Mouse (Mus musculus): ENCODE data around the gene Cryba2. TPM values are rescaled to one million over a fixed set of nuclear protein-coding genes. Genes with fewer than 3 reads are reported as not detected.

The Cryba2 gene
- polyA plus RNA-seq, 1 experiment from 2014 or later = not detected

DNA sequence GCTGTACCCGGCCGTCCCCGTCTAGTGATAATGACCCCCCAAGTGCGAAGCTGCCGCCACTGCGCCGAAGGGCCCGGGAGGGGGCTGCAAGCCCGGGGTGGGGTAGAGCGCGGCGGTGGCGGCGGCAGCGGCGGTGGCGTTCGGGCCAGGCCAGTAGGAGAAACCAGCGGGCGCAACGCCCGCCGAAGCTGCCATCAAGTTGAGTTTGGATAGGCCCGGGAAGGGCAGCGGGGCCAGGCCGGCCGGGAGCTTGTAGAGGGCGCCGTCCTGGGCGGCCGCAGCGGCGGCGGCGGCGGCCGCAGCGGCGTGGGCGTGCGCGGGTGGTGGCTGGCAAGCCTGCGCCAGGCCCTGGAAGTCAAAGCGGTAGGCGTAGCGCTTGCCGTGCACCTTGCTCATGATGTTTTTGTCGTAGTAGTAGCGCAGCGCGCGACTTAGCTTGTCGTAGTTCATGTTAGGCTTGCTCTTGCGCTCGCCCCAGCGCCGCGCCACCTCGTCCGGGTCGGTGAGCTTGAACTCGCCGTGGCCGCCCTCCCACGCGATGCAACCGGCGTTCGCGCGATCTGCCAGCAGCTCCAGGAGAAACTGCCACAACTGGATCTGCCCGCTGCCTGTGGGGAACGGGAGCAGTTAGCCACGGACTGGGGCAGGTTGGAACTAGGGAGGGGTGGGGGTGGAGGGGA is 10.7 kb downstream of the Cryba2 start:
- Histone ChIP-seq H3K4me1 (peaks cover 28% of the 10 kb centered on the region), H3K9ac (replicated peaks) (peak overlapping the region; percentile 50), H3K27ac (replicated peaks) (no peak overlapping the region), H3K4me2 (replicated peaks) (peak overlapping the region; percentile 62), H3K27me3 (peaks cover 92% of the 10 kb centered on the region), H3K36me3 (no peaks in the 10 kb centered on the region), H3K4me3 (peak overlapping the region; percentile 42), H3K9me3 (no peaks in the 10 kb centered on the region)
- ATAC-seq (ENCODE audit: low FRiP score, low read depth) = 0 out of 2 replicates have a peak, but pooled peaks have one; percentile 47
- WGBS = under 1% methylated on average over 67 of the region's 74 CpGs

DNA sequence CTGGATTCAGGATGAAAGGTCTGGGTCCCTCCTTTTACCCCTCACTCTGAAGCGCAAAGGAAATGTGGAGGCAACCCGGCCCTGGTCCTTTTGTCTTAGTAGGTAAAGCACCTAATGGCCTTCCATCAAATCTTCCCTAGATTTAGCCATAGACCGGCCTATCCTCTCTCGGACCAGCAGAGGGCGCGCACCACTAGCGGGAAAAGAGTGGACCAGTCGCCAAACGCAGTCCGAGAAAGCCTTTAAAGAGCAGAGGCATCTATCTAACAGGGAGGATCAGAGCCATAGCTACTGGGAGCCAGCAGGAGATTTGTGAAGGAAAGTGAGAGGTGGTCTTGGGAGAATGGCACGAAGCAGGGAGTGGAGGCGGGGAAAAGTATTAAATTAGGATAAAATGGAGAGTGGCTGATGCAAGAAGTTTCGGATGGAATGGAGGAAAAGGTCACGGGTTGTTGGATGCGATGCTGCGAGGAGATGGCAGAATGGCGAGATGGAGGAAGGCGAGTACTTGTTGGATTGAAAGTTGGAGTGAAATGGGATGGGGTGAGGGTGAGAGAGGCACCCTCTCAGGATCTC is 12.1 kb downstream of the Cryba2 start:
- Histone ChIP-seq H3K4me2 (replicated peaks) (peak overlapping the region; percentile 19; the same call in 1 of the 2 replicates), H3K9me3 (no peaks in the 10 kb centered on the region), H3K9ac (replicated peaks) (no peak overlapping the region), H3K27ac (replicated peaks) (no peak overlapping the region), H3K4me1 (peaks cover 28% of the 10 kb centered on the region), H3K27me3 (peaks cover 78% of the 10 kb centered on the region), H3K4me3 (no peak overlapping the region), H3K36me3 (no peaks in the 10 kb centered on the region)
- WGBS = under 1% methylated on average over 18 of the region's 18 CpGs
- no peak for ATAC-seq (ENCODE audit: low FRiP score, low read depth)

DNA sequence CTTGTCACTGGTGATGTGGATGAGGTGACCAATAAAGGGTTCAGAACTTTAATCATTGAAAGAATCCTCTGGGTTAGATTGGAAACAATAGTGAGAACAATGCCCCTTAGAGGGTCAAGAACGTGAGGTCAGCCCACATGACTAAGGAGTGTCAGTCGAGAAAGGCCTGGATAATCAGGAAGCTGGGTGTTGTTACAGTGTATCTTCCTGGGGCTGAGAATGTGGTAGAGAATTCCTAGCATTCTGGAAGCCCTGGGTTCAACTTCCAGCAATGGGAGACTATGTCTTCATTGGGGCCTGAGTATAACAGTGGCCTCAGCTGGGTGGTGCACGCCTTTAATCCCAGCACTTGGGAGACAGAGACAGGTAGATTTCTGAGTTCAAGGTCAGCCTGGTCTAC is 15.7 kb downstream of the Cryba2 start:
- H3K4me2 ChIP-seq (replicated peaks) = no peak overlapping the region
- 67% methylated on average over 3 of the region's 3 CpGs for WGBS
- no peaks in the 10 kb centered on the region for H3K9me3 ChIP-seq
- H3K27ac ChIP-seq (replicated peaks) = no peak overlapping the region
- no peak overlapping the region for H3K4me3 ChIP-seq
- H3K36me3 ChIP-seq = no peaks in the 10 kb centered on the region
- no peak for ATAC-seq (ENCODE audit: low FRiP score, low read depth)
- no peak overlapping the region for H3K9ac ChIP-seq (replicated peaks)
- H3K4me1 ChIP-seq = peaks cover 6% of the 10 kb centered on the region
- H3K27me3 ChIP-seq = peaks cover 45% of the 10 kb centered on the region

DNA sequence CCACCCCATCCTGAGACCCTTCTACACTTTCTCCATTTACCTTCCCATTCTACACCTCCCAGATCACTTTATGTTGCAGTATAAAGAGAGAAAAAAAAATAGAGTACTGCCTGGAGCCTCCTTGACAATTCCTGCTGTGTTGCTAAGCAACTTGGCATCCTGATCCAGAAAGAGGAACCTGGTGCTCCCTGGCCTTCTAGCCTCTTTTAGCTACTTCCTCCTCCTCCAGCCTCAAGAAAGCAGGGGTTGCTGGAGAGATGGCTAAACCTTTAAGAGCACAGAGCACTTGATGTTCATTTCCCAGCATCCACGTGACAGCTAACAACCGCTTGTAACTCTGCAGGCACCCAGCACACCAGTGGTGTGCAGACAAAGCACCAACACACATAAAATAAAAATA is 20.7 kb downstream of the Cryba2 start:
- Histone ChIP-seq H3K4me3 (no peak overlapping the region), H3K9ac (replicated peaks) (no peak overlapping the region), H3K27me3 (peaks cover 3% of the 10 kb centered on the region; the same call in 1 of the 2 replicates), H3K4me2 (replicated peaks) (no peak overlapping the region), H3K27ac (replicated peaks) (no peak overlapping the region), H3K4me1 (no peaks in the 10 kb centered on the region), H3K36me3 (no peaks in the 10 kb centered on the region), H3K9me3 (no peaks in the 10 kb centered on the region)
- no peak for ATAC-seq (ENCODE audit: low FRiP score, low read depth)
- 56% methylated on average over 2 of the region's 2 CpGs for WGBS

DNA sequence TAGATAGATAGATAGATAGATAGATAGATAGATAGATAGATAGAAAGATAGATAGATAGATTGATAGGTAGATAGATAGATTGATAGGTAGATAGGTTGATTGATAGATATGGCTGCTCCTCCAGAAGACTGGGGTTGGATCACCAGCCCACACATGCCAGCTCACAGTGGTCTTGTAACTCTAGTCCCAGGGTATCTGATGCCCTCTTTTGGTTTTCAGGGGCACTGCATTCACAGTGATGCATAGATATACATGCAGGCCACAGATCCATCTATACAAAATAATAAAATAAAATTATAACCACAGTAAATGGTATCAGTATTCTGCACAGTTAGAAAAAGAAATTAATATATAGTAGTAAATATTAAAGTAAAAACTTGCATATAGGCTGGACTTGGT is 31.2 kb downstream of the Cryba2 start:
- H3K27me3 ChIP-seq = peaks cover 23% of the 10 kb centered on the region
- H3K4me1 ChIP-seq = peaks cover 27% of the 10 kb centered on the region
- H3K9ac ChIP-seq (replicated peaks) = no peak overlapping the region
- no peaks in the 10 kb centered on the region for H3K9me3 ChIP-seq
- H3K27ac ChIP-seq (replicated peaks) = no peak overlapping the region
- H3K36me3 ChIP-seq = no peaks in the 10 kb centered on the region
- ATAC-seq (ENCODE audit: low FRiP score, low read depth) = no peak
- no peak overlapping the region for H3K4me2 ChIP-seq (replicated peaks)
- H3K4me3 ChIP-seq = no peak overlapping the region

DNA sequence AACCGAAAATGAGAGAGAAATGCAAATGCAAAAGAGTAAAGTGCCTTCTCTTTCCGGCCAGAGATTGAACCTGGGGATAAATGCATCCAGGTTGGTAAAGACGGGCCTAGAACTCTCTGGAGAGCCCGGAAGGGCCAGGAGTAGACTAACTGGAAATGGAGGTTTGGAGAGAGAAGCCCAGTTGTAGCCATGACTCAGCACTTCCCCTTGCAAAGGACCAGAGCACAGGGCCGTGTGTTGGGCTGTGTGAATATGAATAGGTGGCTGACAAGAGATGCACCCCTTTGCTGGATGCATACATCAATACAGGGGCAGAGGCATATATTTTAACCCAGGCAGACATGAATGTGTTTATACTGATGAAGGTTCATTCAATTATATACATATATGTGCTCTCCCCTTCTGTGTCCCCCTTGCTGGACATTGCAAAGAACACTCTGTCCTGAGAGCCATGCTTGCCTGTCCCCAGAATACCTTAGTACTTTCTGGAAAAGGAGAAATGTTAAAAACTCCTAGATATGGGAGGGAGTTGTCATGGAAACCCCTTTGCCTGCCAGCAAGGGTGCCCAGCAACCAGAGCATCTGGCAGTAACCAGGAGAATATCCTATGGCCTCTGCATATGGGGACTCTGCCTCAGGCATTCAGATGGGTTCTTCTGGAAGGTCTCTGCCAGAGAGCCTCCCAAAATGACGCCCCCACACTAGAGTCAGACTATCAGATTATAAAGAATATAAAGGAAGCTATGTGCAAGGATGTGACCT is 33.5 kb downstream of the Cryba2 start:
- H3K36me3 ChIP-seq = no peaks in the 10 kb centered on the region
- 40% methylated on average over 6 of the region's 6 CpGs for WGBS
- peaks cover 45% of the 10 kb centered on the region for H3K4me1 ChIP-seq
- H3K27ac ChIP-seq (replicated peaks) = no peak overlapping the region; the same call in 1 of the 2 replicates
- ATAC-seq (ENCODE audit: low FRiP score, low read depth) = no peak
- H3K4me2 ChIP-seq (replicated peaks) = peak overlapping the region; percentile 96
- peak overlapping the region; percentile 87; the same call in 1 of the 2 replicates for H3K4me3 ChIP-seq
- H3K9ac ChIP-seq (replicated peaks) = peak overlapping the region; percentile 37; the same call in 1 of the 2 replicates
- peaks cover 36% of the 10 kb centered on the region for H3K27me3 ChIP-seq
- no peaks in the 10 kb centered on the region for H3K9me3 ChIP-seq

DNA sequence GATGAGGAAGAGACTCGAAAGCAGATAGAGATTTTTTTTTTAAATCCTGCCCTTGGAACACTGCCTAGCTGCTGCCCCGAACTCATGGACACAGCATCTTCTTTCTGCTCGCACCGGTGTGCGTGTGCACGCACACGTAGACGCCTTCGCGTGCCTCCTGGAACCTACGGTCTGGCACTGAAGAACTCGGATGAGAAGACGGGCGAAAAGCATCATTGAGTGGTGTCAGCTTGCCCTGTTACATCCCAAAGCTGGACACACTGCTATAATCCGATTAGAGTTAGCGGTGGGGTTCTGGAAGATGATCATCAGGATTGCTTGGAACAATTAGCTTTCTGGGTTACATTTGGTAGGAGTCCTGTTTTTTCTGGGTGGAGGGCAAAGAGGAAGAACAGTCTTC is 34.1 kb downstream of the Cryba2 start:
- Histone ChIP-seq H3K27me3 (peaks cover 38% of the 10 kb centered on the region), H3K36me3 (no peaks in the 10 kb centered on the region), H3K9ac (replicated peaks) (peak overlapping the region; percentile 37), H3K27ac (replicated peaks) (no peak overlapping the region; the same call in 1 of the 2 replicates), H3K4me2 (replicated peaks) (peak overlapping the region; percentile 96), H3K4me1 (peaks cover 51% of the 10 kb centered on the region), H3K9me3 (no peaks in the 10 kb centered on the region), H3K4me3 (peak overlapping the region; percentile 87)
- 1% methylated on average over 16 of the region's 16 CpGs for WGBS
- no peak for ATAC-seq (ENCODE audit: low FRiP score, low read depth)

DNA sequence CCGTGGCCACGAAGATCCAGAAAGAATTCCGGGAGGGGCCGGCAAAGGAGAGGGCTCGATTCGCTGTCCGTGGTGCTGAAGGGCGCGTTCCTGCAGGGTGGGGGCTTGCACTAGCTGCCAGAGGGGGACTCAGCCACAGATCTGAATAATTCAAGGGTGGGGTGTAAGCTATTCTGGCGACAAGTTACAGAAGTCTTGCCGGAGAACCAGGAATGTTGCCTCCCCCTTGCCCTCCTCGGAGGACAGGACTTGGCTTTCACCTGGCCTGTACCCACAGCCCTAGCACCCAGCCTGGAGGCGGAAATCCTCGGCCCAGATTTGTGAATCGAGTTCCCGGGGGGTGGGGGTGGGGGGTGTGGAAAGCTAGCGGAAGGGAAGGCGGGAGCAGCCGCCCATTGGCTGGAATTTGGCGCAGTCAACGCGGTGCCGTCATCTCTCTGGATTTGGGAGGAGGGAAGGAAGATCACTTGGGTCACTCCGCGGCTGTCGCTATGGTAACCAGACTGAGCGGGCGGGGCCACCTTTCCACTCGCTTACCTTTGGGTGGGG is 34.7 kb downstream of the Cryba2 start:
- Histone ChIP-seq H3K4me2 (replicated peaks) (peak overlapping the region; percentile 96), H3K9me3 (no peaks in the 10 kb centered on the region), H3K27ac (replicated peaks) (peak overlapping the region; percentile 60), H3K4me3 (peak overlapping the region; percentile 87), H3K9ac (replicated peaks) (peak overlapping the region; percentile 58), H3K27me3 (peaks cover 44% of the 10 kb centered on the region), H3K4me1 (peaks cover 54% of the 10 kb centered on the region), H3K36me3 (no peaks in the 10 kb centered on the region)
- WGBS = under 1% methylated on average over 29 of the region's 29 CpGs
- peak; percentile 47 for ATAC-seq (ENCODE audit: low FRiP score, low read depth)

DNA sequence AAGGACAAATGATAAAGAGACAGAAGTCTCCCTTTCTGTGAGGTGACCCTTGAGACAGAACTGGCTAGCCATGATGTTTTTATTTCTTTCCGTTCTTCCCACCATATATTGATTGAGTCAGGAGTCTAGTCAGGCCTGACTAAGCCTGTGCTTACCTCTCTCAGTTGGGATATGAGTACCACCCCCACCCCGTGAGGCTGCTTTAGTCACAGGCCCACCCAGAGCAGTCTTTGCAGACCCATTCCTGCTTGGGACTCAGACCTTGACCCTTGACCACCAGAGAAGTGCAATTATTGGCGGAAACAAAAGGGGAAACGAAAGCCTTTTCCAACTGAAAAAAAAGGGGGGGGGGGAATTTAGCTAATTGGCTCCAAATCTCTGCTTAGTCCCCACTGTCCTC is 35.3 kb downstream of the Cryba2 start:
- Histone ChIP-seq H3K36me3 (no peaks in the 10 kb centered on the region), H3K9ac (replicated peaks) (peak overlapping the region; percentile 58), H3K4me1 (peaks cover 54% of the 10 kb centered on the region), H3K27me3 (peaks cover 50% of the 10 kb centered on the region), H3K4me2 (replicated peaks) (peak overlapping the region; percentile 96), H3K9me3 (no peaks in the 10 kb centered on the region), H3K27ac (replicated peaks) (peak overlapping the region; percentile 60), H3K4me3 (peak overlapping the region; percentile 87)
- no peak for ATAC-seq (ENCODE audit: low FRiP score, low read depth)
- WGBS = 7% methylated on average over 4 of the region's 4 CpGs

DNA sequence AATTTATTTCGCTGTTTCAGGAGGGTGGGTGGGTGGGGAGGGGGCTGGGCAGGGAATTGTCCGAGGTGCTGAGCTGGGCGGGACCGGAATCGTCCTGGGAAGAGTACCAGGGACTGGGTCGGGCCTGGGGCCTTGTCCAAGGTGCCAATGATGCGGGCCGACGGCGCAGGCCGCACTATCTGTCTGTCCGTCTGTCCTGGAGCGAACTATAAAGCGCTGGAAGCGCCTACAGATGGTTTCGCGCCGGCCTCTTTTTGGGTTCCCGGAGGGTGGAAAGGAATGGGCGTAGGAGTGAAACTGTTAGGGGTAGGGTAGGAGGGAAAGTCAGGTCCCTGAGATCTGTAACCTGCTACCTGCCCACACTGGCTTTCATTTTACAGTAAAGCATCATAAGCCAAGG is 35.7 kb downstream of the Cryba2 start:
- peak overlapping the region; percentile 87 for H3K4me3 ChIP-seq
- peak overlapping the region; percentile 94 for H3K9ac ChIP-seq (replicated peaks)
- peak overlapping the region; percentile 96 for H3K4me2 ChIP-seq (replicated peaks)
- H3K27me3 ChIP-seq = peaks cover 51% of the 10 kb centered on the region
- no peaks in the 10 kb centered on the region for H3K36me3 ChIP-seq
- no peak overlapping the region for H3K27ac ChIP-seq (replicated peaks)
- WGBS = 6% methylated on average over 20 of the region's 20 CpGs
- peaks cover 55% of the 10 kb centered on the region for H3K4me1 ChIP-seq
- H3K9me3 ChIP-seq = no peaks in the 10 kb centered on the region
- ATAC-seq (ENCODE audit: low FRiP score, low read depth) = no peak

DNA sequence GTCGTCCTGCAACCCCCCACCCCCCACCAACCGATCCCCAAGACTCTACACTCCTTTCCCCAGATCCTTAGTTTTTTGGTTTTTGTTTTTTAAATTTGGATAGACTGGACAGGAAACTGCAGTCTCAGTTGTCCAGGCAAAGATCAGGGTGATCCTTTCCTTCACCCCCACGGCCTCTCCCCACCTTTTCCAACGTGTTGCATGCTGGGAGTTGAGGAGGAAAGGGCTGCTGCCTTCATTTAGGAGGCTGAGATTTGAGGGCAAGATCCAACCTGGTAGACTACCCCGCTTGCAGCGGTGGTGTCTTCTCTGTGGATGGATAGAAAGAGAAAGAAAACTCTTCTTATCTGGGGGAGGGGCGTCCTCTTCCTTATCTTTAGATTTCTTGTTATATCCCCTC is 36.2 kb downstream of the Cryba2 start:
- H3K4me3 ChIP-seq = peak overlapping the region; percentile 87
- H3K36me3 ChIP-seq = no peaks in the 10 kb centered on the region
- peaks cover 59% of the 10 kb centered on the region for H3K4me1 ChIP-seq
- peak overlapping the region; percentile 96 for H3K4me2 ChIP-seq (replicated peaks)
- peaks cover 51% of the 10 kb centered on the region for H3K27me3 ChIP-seq
- peak overlapping the region; percentile 94 for H3K9ac ChIP-seq (replicated peaks)
- 2% methylated on average over 7 of the region's 7 CpGs for whole genome bisulfite sequencing
- no peaks in the 10 kb centered on the region for H3K9me3 ChIP-seq
- no peak for ATAC-seq (ENCODE audit: low FRiP score, low read depth)
- H3K27ac ChIP-seq (replicated peaks) = 0 out of 2 replicates have a peak overlapping the region, but pooled peaks have one; percentile 42

DNA sequence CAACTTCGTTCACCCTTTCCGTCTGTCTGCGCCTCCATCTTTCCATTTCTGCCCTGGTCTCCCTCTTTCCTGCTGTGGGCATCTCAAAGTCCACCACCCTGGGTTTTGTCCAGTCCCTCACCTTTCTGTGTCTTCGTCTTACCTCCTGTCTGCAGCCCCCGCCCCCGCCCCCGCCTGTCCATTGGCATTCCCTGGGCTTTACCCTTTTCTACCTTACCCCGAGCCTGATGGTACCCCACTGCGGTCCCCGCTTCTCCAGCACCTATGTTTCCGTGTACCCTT is 36.6 kb downstream of the Cryba2 start:
- Histone ChIP-seq H3K4me2 (replicated peaks) (peak overlapping the region; percentile 96), H3K9ac (replicated peaks) (peak overlapping the region; percentile 94), H3K9me3 (no peaks in the 10 kb centered on the region), H3K4me3 (peak overlapping the region; percentile 87), H3K27me3 (peaks cover 51% of the 10 kb centered on the region), H3K27ac (replicated peaks) (0 out of 2 replicates have a peak overlapping the region, but pooled peaks have one; percentile 42), H3K36me3 (no peaks in the 10 kb centered on the region), H3K4me1 (peaks cover 63% of the 10 kb centered on the region)
- ATAC-seq (ENCODE audit: low FRiP score, low read depth) = no peak
- 2% methylated on average over 11 of the region's 11 CpGs for WGBS
